Mouse (Mus musculus) spleen, adult 2 months (tissue): Measurements from ENCODE around the gene Ltc4s. TPM values are rescaled to one million over a fixed set of nuclear protein-coding genes. Genes with fewer than 3 reads are reported as not detected.
A peak's percentile ranks its signal among the peaks of the same experiment; 100 is the strongest.

Source experiments
- DNase-seq, 2 experiments: peaks; one replicate each; pipeline versions ENCODE4 v3.0.0 to v3.0.0-alpha.2; 2012 to 2021; ENCODE audit warnings: low spot score in 2 of 2, low read depth in 1 of 2
- H3K27ac ChIP-seq: fragments of 200-500 bp; 2 replicates; pipeline ENCODE4 v1.5.1; 2012; ENCODE audit warnings: low read length, inconsistent platforms; ENCODE audit not compliant: insufficient read depth
- H3K27me3 ChIP-seq: fragments of 200-500 bp; 2 replicates; pipeline ENCODE4 v1.6.1; 2012; ENCODE audit warnings: mild to moderate bottlenecking, moderate library complexity, low read length, inconsistent platforms; ENCODE audit not compliant: control insufficient read depth, insufficient read depth
- H3K36me3 ChIP-seq: fragments of 200-500 bp; 2 replicates; pipeline ENCODE4 v1.6.1; 2012; ENCODE audit warnings: mild to moderate bottlenecking, low read length, inconsistent platforms; ENCODE audit not compliant: control insufficient read depth, insufficient read depth
- H3K4me1 ChIP-seq: fragments of 200-500 bp; 2 replicates; pipeline ENCODE4 v1.6.1; 2011; ENCODE audit warnings: inconsistent platforms; ENCODE audit not compliant: control insufficient read depth, insufficient read depth, insufficient read length
- H3K4me3 ChIP-seq: fragments of 200-500 bp; 2 replicates; pipeline ENCODE4 v1.5.1; 2011; ENCODE audit warnings: mild to moderate bottlenecking, inconsistent platforms; ENCODE audit not compliant: insufficient read depth, insufficient read length; ENCODE audit errors: extremely low read depth
- CTCF ChIP-seq: fragments of 200-500 bp; IDR thresholded peaks from 2 replicates; pipeline ENCODE4 v1.5.1; 2011; ENCODE audit warnings: mild to moderate bottlenecking, inconsistent platforms; ENCODE audit not compliant: insufficient read depth, insufficient read length, insufficient replicate concordance; ENCODE audit errors: extremely low read depth
- POLR2A ChIP-seq: fragments of 200-500 bp; IDR thresholded peaks from 2 replicates; pipeline ENCODE4 v1.6.1; 2011; ENCODE audit warnings: low read depth, low read length, inconsistent platforms
- WGBS: fragments of 180-500 bp; shearing (Covaris S2); methylation state at CpG from one replicate; pipeline ENCODE4 v1.1.7; 2018; 5-methylcytosine and 5-hydroxymethylcytosine counted together
- polyA plus RNA-seq: library from polyadenylated mRNA; depleted of rRNA; stranded (reverse); fragments of >200 nt; gene quantifications from 2 replicates; pipeline ENCODE4 v1.2.3, GENCODE M21; 2012

Gene Ltc4s
- polyA plus RNA-seq, 1 experiment, result 44.9 TPM

DNA sequence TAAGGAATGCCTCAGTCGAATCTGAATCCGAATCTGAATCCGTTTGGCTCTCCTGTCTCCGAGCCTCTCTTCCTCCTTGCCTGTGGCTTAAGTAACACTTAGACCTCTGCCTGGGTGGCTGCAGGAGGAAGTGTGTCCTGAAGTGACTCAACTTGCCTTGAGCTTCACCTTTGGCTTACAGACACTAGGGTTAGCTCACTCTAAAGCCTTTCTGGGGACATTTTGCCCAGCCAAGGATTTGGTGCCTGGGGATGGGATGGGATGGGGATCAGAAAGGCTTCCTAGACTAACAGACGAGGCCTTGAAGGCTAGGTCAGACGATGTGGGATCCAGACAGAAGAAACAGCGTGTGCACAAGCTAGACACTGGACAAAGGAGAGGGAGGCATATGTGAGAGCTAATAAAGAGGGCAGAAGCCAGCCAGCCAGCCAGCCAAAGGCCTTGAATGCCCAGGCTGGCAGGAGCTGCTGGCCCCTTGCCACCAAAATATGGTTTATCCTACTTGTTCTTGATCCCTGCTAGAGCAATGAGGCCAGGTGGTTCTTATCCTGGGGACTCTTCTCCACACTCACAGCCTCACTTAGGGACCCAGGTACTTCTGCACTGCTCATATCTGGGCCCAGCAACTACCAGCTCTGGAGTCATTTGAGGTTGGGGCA, 9.0 kb downstream of the Ltc4s start:
- Histone ChIP-seq H3K4me3 (no peak overlapping the region), H3K36me3 (peaks cover 2% of the 10 kb centered on the region; the same call in 1 of the 2 replicates), H3K27ac (no peak overlapping the region), H3K27me3 (no peaks in the 10 kb centered on the region), H3K4me1 (peaks cover 3% of the 10 kb centered on the region; the same call in 1 of the 2 replicates)
- TF ChIP-seq POLR2A (no peak), CTCF (no peak)
- 63% methylated on average over 7 of the region's 7 CpGs for WGBS
- no peak for DNase-seq

DNA sequence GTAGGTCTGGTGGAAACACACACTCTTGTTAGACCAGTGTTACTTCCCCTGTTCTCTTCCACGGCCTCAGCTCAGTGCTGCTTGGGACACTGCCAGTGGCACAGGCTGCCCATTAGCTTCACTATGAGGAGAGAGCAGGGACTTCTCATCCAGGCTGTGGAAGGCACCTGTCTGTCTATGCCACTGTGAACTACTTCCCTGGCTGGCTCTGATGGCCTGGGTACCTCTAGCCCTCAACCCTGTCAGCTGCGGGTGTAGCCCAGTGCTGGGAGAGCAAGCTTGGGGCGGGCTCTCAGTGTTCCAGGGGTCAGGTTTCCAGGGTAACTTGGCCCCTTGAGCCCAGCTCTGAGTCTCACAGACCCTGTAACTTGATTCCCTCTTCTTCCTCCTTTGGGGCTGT, 9.6 kb downstream of the Ltc4s start:
- no peak for DNase-seq
- WGBS, result 64% methylated on average over 3 of the region's 3 CpGs
- Histone ChIP-seq H3K27me3 (no peaks in the 10 kb centered on the region), H3K4me3 (no peak overlapping the region), H3K36me3 (peaks cover 2% of the 10 kb centered on the region; the same call in 1 of the 2 replicates), H3K4me1 (peaks cover 3% of the 10 kb centered on the region; the same call in 1 of the 2 replicates), H3K27ac (0 out of 2 replicates have a peak overlapping the region, but pooled peaks have one; percentile 2)
- TF ChIP-seq POLR2A, result no peak
- TF ChIP-seq CTCF, result no peak

DNA sequence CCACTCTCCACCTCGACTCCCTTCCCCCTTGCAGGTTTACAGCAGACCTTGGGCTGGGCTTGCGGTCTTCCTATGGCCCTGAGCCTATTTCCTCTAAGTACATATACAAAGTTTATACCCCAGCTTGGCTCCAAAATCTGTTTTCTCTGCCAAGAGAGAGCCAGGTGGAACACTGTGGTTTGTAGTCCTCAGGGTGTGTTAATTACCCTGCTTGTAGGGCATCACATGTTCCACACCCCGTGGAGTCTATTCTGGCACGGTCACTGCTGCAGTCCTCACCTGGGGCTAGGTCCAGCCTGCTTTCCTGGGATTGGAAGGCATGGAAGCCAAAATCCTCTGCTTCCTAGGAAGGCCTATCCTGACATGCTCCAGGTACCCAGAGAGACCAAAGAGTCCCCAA, 10.7 kb downstream of the Ltc4s start:
- Histone ChIP-seq H3K4me1 (peaks cover 3% of the 10 kb centered on the region; the same call in 1 of the 2 replicates), H3K4me3 (no peak overlapping the region), H3K27ac (no peak overlapping the region), H3K27me3 (no peaks in the 10 kb centered on the region), H3K36me3 (peaks cover 2% of the 10 kb centered on the region; the same call in 1 of the 2 replicates)
- 81% methylated on average over 4 of the region's 4 CpGs for WGBS
- DNase-seq, result no peak
- TF ChIP-seq POLR2A (no peak), CTCF (no peak)

GRCm38 (mm10) chr11:50227226-50227625, 11.2 kb downstream of the Ltc4s start:
- Histone ChIP-seq H3K4me3 (no peak overlapping the region), H3K27ac (no peak overlapping the region), H3K27me3 (no peaks in the 10 kb centered on the region), H3K4me1 (peaks cover 3% of the 10 kb centered on the region; the same call in 1 of the 2 replicates), H3K36me3 (peaks cover 2% of the 10 kb centered on the region; the same call in 1 of the 2 replicates)
- no peak for DNase-seq
- no peak for TF ChIP-seq POLR2A
- no peak for TF ChIP-seq CTCF
- 56% methylated on average over 3 of the region's 3 CpGs for WGBS

GRCm38 (mm10) chr11:50226406-50226805, 12.0 kb downstream of the Ltc4s start:
- H3K27ac ChIP-seq, result peak overlapping the region; percentile 25; the same call in 1 of the 2 replicates
- WGBS, result 35% methylated on average over 2 of the region's 2 CpGs

GRCm38 (mm10) chr11:50225611-50226378, 12.6 kb downstream of the Ltc4s start:
- TF ChIP-seq POLR2A (no peak), CTCF (no peak)
- Histone ChIP-seq H3K27me3 (no peaks in the 10 kb centered on the region), H3K36me3 (no peaks in the 10 kb centered on the region), H3K4me3 (peak overlapping the region; percentile 64), H3K4me1 (peaks cover 3% of the 10 kb centered on the region; the same call in 1 of the 2 replicates), H3K27ac (peak overlapping the region; percentile 36)
- DNase-seq, result no peak
- 1% methylated on average over 33 of the region's 34 CpGs for WGBS

More at GRCm38 (mm10) chr11:50226406-50226805, 12.0 kb downstream of the Ltc4s start:
- Histone ChIP-seq H3K36me3 (no peaks in the 10 kb centered on the region), H3K27me3 (no peaks in the 10 kb centered on the region), H3K4me1 (peaks cover 3% of the 10 kb centered on the region; the same call in 1 of the 2 replicates), H3K4me3 (peak overlapping the region; percentile 27; the same call in 1 of the 2 replicates)
- DNase-seq, result no peak
- TF ChIP-seq CTCF (no peak), POLR2A (no peak)
